Mouse (Mus musculus) layer of hippocampus, adult 8-10 months (tissue): ENCODE measurements at regions not wholly inside any gene's neighbourhood (a gene's known extent, or its start where the extent isn't known, plus 50 kb on each side); places are given as distances from the start of the nearest gene placed in this dataset.

Experiments used
- DNase-seq, 2 experiments: peaks; one replicate each; pipeline ENCODE4 v3.0.0; 2022; ENCODE audit warnings: low spot score in 2 of 2

GRCm38 (mm10) chrX:35791273-35791672 lies 97.4 kb upstream of the Dock11 start:
- DNase-seq = no peak

- DNase-seq = peak; percentile 7 to 13
These were observed 75.4 kb upstream of the Dock11 start for GRCm38 (mm10) chrX:35813206-35813605.

DNA sequence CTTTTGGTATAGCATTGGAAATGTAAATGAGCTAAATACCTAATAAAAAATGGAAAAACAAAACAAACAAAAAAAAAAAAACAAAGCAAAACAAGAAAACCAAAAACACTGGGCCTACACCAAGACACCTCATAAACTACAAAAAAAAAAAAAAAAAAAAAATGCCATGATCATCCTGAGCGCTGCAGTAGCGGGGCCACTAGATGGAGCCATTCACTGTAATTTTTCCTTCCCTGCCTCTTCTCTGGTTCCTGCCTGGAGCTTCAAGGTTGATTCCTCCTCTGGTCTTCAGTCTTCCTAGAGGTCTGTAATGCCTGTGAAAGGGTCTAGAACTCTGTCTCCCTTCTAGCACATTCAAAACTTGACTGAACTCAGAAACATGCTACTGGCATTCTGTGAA lies 54.2 kb upstream of the Dock11 start:
- peak in 1 of 2 experiments; percentile 18 for DNase-seq

- no peak for DNase-seq
These were observed 50.6 kb upstream of the Dock11 start for GRCm38 (mm10) chrX:35838064-35838463.
